Mouse (Mus musculus) testis, postnatal 14 days (tissue): ENCODE results near the gene Gm49366.
"Not testable (repeated sequence)": the region's sequence is repeated elsewhere in the genome, so short reads cannot be mapped to it uniquely, and the experiment has no call there.

Experiments used
- DNase-seq: peaks from one replicate; pipeline ENCODE4 v3.0.0; 2021; ENCODE audit warnings: low spot score

The Gm49366 gene

GRCm38 (mm10) chr12:84038691-84039111 lies at the start of gene Gm49366:
Gene Gm49366, plus strand, starts transcription at chr12:84038935.
- peak; percentile 64 for DNase-seq

DNA sequence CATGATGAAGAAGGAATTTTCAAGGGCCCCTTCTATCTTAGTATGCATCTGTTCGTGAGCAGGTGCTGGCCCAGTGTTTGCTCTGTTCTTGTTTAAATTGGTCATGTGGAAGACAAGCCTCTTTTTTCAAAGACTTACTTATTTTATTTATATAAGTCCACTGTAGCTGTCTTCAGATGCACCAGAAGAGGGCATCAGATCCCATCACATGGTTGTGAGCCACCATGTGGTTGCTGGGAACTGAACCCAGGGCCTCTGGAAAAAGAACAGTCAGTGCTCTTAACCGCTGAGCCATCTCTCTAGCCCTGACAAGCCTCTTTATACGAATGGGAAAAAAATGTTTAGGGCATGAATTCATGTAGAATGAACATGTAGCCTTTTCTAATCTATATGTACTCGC lies 49.4 kb upstream of the Gm49366 start:
- DNase-seq = no peak

DNA sequence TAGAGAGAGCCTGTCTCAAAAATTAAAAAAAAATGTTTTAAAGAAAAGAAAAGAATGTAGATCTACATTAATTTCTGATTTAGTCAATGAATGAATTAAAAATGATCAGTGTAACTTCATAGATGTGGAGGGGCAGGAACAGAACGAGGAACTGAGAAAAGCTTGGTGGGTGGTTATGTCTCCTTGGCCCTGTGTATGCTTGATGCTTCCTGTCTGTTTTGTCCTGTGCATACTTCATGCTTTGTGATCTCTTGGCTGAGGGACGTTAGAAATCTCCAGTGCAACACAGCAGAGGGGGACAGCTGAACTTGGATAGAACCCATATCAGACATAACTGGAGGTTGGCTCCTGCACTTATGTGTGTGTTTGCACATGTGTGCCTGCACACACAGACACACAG lies 41.5 kb upstream of the Gm49366 start:
- no peak for DNase-seq

DNA sequence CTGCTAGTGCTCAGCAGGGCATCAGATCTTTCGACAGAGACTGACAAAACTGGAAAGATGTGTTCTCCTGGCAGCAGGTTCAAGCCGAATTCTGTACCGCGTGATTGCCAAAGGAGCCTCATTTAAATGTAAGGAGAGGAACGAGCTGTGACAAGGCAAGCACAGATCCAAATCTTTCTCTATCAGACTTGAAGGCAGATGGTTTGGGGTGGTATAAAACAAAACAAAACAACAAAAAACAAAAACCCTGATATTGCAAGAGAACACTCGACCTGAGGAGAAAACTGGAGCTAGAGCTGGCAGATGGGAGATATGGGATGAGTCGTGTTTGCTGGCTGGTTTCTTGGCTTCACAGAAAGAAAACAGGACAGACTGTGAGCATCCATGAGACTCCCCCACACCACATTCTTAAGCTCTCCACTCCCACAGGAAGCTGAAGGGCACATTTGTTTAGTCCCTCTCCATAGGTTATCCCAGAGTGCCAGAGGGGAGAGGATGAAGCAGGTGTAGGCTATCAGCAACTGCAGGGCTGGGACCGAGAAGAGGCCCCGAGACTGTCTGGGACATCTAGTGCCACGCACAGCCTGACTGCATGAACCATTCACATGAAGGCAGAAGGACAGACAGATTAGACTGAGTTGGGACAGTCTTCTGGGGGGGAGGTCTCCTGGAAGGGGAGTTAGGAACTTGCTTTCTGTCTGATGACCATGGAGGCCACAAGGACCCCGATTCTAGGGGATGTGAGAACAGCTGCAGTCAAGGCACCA lies 40.2 kb upstream of the Gm49366 start:
- DNase-seq = peak; percentile 59

- peak; percentile 47 for DNase-seq
Measured at GRCm38 (mm10) chr12:83999237-83999636, 39.5 kb upstream of the Gm49366 start.

- DNase-seq = no peak
Measured at GRCm38 (mm10) chr12:84000418-84000817, 38.3 kb upstream of the Gm49366 start.

- DNase-seq = no peak
Measured at GRCm38 (mm10) chr12:84003866-84004265, 34.9 kb upstream of the Gm49366 start.

DNA sequence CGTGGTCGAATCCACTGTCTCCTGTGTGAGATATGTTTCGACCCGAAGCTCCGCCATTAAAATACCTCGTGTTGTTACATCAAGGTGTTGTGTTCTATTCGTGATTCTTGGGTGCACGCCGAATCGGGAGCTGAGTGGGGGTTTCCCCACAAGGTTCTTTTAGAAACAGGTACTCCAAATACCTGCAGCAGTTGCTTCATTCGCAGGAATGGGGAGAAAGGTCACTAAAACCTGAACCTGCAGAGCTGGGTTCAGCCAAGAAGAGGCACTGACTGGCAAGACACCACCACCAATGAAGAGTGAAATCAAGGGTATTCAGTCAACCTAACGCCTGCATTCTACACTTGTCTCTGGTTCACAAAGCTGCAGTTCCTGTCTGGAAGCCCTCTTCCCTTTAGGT lies 30.5 kb upstream of the Gm49366 start:
- no peak for DNase-seq

- DNase-seq = no peak
Measured at GRCm38 (mm10) chr12:84008729-84009128, 30.0 kb upstream of the Gm49366 start.

GRCm38 (mm10) chr12:84009171-84009965 lies 29.4 kb upstream of the Gm49366 start, which contains the start of gene Acot1:
Gene Acot1, plus strand, starts transcription at chr12:84009490.
- peak; percentile 77 for DNase-seq

- no peak for DNase-seq
Measured at GRCm38 (mm10) chr12:84010201-84010600, 28.5 kb upstream of the Gm49366 start.

- DNase-seq = peak; percentile 77
Measured at GRCm38 (mm10) chr12:84011251-84012040, 27.3 kb upstream of the Gm49366 start.

DNA sequence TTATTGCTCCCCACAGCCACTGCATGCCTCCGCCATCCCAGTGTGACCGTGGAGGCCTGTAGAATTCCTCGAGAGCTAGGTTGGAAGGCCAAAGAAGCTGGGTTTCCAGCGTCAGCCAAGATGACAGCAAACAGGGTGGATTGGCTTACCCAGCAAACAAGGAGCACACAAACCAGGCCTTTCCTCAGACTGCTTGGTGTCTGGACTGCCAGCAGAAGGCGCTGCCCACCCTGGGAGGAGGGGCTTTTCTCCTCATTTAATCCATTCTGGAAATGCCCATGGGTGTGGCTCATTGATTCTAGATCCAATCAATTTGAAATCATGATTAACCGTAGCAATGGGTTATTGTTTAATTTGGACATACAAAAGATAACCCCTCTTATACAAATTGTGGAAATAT lies 25.6 kb upstream of the Gm49366 start:
- no peak for DNase-seq

DNA sequence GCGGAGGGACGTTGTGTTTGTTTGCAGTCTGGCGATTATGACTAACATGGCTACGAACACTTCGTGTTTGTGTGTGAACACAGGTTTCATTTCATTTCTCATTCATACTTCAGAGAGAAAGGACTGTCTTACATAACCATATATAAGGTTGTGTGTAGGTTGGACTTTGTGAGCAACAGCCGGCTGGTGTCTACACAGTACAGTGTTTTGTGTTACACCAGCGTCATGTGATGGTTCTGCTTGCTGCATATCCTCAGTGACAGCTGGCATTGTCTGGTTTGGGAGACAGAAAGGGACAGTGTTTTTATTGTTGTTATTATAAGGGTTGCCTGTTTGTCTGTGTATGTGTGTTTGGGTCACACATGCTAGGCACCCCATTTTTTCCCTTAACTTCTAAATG lies 25.0 kb upstream of the Gm49366 start:
- DNase-seq = no peak

- DNase-seq = peak; percentile 58
Measured at GRCm38 (mm10) chr12:84020528-84020927, 18.2 kb upstream of the Gm49366 start.

DNA sequence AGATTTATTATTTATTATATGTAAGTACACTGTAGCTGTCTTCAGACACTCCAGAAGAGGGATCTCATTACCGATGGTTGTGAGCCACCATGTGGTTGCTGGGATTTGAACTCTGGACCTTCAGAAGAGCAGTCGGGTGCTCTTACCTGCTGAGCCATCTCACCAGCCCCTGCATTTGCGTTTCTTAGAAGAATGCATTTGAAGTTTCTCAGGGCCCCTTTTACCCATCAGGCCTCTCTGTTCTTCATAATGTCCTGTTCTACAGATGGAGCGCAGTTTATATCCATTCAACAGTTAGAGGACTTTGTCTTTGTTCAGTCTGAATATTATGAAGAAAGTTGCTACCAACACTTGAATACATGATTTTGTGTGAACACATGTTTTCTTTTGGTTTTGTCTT lies 16.5 kb upstream of the Gm49366 start:
- DNase-seq = not testable (repeated sequence)

DNA sequence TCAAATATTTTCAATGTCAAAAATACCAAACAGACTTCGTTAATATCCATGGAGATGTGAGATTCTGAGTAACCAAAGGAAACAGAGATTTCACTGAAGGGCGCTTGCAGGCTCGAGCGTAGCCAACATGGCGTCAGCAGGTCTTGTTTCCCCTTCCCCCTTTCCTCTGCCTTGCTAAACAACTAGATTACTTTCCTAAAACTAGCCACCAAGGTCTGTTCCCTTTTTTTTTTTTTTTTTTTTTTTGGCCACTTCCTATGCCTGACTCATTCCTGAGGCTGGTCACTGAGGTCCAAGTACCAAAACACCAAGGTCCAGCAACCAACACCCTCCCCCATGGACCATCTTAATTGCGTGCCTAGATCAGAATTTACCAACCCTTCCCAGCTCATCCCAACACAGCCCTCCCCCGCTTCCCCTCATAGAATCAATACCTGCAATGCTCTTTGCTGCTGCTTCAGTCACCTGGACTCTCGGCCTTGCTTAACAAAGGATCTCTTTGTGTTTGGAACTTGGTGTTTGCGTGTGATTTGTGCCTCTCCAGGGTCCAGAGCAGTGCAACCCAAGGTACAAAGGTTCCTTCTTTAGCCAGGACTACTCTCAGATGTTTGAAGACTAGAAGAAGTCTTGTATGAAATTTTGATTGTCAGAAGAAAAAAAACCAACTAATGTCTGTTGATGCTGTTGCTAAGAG lies 15.5 kb upstream of the Gm49366 start:
- no peak for DNase-seq

- no peak for DNase-seq
Measured at GRCm38 (mm10) chr12:84025888-84026287, 12.8 kb upstream of the Gm49366 start.

DNA sequence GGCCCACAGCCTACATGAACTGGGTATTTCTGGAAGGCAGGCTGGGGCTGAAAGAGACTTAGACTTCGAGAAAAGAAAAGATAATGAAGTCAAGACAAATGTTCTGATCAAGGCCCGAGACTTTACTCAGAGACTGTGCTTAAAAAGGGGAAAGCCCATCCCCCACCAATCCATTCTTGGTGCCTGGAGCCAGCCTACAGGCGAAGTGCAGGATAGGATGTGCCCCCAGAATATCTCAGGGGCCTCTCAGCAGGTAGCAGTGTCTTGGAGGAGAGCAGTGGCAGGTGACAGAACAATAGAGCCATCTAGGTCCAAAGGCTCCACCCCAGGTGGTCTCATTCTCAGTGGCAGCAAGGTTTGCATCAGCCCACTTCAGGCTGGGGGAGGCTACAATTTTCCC lies 10.4 kb upstream of the Gm49366 start:
- DNase-seq = not testable (repeated sequence)

GRCm38 (mm10) chr12:84029043-84029442 lies 9.7 kb upstream of the Gm49366 start:
- DNase-seq = not testable (repeated sequence)

- DNase-seq = peak; percentile 46
Measured at GRCm38 (mm10) chr12:84030659-84031332, 7.9 kb upstream of the Gm49366 start.
